Mouse (Mus musculus) layer of hippocampus, postnatal 36 days (tissue): ENCODE measurements around the gene Cma1. TPM values are rescaled to one million over a fixed set of nuclear protein-coding genes. Genes with fewer than 3 reads are reported as not detected.
"Not testable (repeated sequence)": the region's sequence is repeated elsewhere in the genome, so short reads cannot be mapped to it uniquely, and the experiment has no call there.

Source experiments
- DNase-seq, 2 experiments: peaks; one replicate each; pipeline ENCODE4 v3.0.0; 2022
- total RNA-seq, 2 experiments: library from RNA; stranded (reverse); gene quantifications; 2 replicates each; pipeline ENCODE4 v1.2.3; 2021

The Cma1 gene
- total RNA-seq: under 1 TPM; 0.42 to 0.96 TPM

DNA sequence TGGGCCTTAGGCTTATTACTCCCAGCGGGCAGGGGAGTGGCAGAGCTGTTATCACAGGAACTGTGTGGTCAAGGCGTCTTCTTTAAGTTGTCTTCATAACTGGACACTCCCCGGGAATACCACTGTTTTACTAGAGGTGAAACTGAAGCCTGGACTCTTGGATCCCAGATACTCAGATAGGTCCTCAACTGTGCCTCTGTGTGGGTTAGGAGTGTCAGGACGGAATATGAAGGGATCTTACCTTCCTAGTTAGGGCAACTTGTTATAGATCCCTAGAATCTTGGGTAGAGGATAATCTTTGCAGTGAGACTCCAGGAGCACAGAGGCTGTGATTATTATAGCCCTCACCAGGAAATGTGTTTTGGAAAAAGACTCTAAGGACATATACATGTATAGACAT is at the start of gene Cma1:
Gene Cma1 (minus strand): TSS at position 101 of the 400 bp plus-strand sequence.
- no peak for DNase-seq

DNA sequence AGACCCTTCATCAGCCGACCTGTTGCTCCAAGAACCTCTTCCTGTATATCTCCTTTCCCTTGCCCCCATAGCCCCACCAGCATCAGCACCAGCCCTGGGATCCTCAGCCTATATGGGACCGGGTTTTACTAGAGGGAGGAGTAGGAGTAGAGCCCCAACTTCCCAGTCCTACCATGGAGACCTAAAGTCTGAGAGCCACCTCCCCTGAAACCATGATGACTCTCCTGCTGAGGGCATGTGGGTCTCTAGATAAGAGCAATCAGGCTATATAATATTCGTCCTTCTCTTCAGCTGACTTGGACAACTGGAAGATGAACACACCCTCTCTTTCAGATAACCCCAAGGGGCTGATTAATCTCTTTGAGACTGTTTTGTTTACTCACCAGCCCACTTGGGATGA is 43.0 kb upstream of the Cma1 start:
- DNase-seq: not testable (repeated sequence)

DNA sequence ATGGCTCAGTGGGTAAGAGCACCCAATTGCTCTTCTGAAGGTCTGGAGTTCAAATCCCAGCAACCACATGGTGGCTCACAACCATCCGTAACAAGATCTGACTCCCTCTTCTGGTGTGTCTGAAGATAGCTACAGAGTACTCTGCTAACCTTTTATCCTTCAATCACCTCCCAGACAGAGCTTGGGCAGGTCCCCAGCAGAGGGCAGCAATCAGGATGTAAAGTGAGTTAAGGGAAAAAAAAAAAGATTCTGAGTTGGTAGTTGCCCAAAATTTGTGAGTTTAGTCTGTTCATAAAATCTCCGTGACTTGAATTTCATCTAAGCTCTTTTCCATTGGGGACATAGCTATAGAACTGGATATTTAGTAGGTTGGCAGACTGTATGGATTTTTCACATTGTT is 19.4 kb upstream of the Cma1 start:
- DNase-seq: not testable (repeated sequence)

DNA sequence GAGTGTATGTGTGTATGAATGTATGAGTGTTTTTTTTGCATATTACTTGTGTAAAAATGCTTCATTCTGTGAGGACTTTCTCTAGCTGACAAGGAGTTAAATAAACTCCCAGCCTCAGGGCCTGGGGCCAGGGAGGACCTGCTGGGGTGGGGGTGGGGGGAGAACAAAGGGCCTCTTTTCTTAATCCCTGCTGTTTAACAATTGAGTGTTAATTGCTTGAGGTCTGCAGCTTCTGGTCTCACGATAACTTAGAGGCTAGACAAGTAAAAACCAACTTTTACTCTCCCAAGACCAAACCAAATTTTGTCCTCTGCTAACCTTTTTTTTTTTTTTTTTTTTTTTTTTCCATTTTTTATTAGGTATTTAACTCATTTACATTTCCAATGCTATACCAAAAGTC is 18.8 kb upstream of the Cma1 start:
- DNase-seq: no peak

DNA sequence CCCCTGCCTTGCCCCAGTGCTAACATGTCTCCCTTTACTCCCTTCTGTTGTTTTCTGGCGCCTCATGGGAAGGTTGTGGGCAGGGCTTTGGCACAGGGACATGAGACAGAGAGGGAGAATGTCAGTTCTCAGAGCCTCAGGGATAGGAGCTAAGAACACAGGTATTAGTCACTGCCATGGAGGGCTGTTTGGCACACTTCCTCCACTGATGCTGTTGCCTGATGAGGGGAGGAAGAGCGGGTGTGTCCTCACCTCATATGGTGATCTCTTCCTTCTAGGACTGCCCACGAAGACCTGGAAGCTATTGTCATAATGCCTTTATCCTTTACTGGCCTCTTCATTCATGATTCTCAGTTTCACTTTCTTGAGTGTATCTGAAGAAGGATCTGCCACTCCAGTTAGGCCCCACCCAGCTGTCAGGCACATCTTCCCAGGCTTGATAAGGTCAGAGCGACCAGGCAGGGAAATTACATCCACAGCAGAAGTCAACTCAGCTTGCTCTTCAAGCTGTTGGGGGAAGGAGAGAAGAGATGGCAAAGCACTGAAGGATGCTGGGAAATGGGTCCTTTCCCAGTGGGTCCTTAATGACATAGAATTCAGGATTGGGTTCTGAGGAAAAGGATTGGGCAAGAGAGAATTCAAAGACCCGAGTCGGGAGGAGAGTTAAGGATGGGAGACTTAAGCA is 6.0 kb upstream of the Cma1 start, which contains the start of gene Cma2:
Gene Cma2 (plus strand): TSS at position 635 of the 685 bp plus-strand sequence.
- no peak for DNase-seq

DNA sequence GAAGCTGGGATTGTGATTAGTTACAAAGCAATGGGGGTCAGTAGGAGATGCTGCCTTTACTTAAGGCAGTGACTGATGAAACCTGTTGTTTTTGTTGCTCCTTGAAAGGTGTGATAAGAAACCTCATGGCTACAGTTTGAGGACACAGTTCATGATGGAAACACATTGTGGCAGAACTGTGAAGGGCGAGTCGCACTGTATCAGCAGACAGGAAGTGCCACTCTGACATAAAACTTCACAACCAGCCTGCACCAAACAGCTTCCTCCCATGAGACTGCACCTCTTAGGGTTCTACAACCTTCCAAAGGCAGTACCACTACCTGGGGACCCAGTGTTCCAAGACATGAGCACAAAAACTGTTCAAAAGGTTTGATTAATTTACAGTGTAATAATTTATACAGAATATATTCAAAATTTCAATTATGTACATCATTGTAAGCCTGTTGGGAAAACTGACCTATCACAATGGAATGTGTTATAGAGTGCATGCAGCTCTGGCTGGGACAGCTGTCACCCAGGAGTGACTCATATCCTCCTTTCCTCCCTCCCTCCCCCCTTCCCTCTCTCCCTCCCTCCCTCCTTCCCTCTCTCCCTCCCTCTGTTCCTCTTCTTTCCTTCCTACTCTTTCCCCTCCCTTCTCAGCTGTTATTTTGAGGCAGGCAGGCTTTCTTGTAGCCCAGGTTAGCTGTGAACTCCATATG is 1.9 kb upstream of the Cma1 start:
- DNase-seq: no peak

DNA sequence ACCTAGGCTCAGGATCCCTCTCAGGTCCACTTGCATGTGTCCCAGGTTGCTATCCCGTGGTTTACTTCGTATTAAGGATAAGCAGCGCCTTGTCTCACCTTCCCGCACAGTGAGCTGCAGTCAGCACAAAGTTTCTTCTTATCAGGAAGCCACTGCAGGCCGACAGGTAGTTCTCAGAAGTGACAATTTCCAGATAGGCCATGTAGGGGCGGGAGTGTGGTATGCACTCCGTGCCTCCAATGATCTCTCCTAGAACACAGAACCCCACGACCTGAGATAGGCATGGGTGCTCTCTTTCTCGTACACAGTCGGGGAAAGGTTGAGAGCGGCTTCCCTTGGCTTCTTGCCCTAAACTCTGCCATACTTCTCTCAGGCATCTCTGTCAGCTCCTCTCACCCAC is 874 bp downstream of the Cma1 start:
- no peak for DNase-seq

DNA sequence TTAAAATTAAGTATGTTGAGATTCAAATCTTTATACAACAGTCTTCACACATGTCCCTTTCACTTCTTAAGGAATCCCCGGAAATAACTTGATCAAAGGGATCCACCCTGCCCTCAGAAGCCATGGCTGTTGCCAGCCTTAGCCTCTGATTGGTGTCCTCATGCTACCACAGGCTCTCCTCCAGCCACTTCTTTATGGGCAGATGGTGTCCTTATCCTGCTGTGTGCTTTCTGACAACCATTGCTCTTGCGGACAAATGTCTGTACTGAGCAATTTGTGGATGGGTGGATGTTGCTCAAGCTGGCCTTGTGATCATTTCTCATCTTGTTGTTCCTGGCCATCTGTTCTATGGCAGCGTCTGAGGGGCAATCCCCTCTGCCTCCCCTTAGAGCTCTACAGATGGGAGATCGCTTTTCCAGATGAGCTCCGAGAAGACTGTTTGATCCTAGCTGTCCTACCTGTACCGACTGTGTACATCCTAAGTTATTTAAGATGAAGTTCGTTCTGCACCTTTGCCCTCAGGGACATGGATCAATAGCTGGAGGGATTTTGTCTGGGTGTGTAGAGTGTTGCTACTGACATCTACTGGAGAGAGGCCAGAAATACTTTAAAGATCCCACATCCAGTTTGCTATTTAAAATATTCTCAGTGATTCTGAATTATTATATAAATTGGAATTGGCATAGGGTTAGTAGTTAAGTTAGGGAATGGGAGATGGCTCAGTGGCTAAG is 4.2 kb downstream of the Cma1 start:
- DNase-seq: no peak

DNA sequence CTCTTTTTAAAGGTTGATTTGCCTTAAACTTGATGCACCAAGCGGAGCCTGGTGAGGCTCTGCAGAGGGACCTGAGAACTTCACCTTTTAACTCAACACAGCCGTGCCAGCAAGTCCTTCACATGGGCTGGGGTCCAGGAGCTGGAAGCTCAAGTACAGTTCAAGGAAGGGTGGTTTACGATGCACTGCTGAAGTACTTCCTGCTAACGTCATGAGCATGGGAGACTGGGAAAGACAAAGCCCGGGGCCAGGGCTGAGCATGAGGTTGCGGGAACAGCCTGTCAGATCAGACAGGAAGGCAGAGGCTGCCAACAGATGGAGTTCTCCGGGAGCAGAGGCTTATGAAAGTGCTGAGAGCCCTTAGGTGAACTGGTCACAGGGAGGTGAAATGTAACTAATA is 10.9 kb downstream of the Cma1 start:
- DNase-seq: no peak

DNA sequence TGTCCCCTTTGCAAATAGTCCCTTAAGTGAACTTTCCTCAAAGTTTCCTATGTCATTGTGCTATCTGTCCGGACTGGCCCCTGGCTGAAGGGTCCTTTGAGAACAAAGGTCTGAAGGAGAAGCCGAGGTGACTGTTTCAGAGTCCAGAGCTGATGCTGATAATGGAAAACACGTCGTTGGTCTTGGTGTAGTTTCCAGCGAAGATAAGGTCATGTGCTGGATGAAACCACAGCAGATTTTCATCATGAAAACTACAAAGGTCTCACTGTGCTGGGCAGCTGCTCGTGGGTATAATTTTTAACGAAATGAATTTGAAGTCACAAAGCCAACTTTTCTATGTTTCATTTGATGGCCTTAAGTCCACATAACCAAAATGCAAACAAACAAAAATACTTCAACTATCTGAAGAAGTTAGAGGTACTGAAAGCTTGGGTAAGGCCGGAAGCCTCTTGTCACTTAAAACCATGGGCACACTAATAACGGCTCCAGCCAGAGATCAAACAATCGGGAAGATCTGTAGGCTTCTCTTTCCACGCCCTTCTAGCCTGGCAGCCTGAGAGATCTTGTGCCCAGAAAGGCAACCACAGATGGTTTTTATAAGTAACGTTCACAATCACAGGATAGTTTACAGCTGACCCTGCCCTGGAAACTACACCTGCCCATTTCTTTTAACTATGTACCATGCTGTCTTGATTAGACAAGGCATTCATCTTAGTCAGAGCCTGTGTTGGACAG is 15.0 kb downstream of the Cma1 start:
- no peak for DNase-seq

DNA sequence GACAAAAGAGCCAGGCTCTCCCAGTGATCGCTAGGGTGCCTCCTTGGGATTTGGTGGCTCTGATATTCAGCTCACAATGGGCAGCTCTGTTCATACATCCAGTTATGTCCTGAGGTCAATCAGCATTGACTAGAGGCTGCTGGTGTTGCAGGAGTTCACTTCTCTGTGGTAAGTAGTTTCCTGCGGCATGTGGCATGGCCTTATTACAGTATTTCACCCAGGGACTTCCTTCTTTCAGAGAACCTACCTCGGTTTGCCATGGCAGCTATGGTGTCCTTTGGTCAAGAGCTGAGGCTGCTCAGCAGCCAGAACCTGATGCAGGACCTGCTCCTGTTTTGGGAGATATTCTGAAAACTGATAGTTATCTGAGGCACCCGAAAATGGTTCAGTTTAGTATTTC is 17.6 kb downstream of the Cma1 start:
- no peak for DNase-seq

DNA sequence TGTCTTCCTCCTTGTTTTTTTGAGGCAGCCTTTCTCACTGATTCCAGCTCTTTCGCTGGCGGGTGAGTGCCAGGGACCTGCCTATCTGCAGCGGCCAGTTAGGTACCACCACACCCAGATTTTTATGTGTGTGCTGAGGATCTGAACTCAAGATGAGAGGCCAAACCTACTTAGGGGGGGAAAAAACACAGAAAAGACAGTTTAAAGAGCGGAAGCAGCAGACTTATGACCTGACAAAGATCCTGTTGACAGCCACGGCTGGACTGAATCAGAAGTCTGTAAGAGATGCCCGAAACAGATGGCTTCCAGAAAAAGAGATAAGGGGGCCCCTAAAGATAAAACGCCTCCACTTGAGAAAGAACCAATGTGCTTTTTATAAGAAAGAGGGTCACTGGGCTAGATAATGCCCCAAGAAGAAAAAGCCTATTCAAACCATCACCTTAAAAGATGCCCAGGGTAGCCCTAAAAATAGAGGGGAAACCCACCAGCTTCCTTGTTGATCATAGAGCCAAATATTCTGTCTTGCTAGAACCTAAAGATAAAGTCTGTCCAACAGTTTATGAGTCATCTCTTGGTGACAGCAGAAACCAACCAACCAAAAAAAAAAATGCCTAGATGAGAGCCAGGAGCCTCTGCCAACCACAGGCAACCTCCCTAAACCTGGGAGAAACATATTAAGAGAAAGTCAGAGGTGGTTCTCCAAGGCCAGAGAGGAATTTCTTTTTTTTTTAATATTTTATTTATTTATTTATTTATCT is 21.8 kb downstream of the Cma1 start:
- DNase-seq: no peak

DNA sequence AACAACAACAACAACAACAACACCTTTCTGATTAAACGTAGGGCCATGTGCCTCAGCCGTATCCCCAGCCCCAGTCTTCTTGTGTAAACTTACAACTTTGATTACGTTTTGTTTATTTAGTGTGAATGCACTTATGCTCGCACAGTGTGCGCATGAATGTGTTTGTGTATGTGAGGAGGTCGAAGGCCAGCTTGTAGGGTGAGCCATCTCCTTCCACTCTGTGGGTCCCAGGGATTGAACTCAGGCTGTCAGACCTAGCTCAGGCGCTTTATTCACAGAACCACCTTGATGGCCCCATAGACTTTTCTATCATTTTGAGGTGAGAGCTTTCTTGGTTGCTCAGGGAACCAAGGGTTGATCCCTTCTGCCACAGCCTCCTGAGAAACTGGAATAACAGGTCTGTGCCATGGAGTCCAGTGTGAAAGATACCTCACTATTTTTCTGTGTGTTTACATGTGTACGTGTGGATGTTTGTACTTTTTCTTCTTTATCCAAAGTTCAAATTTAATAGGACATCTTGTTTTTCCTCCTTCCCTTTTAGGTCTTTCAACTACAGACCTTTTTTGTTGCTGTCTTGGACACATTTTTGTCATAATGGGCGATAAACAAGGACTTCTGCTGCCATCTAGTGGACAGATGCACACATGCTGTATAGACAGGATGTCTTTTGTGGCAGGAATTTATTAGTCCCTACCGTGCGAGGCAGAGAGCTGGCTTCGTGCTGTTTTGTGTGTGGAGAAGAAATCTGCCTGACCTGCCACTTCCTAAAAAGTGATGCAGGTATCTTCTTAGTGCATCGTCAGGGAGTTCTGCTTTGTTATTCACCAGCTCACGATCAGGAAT is 26.0 kb downstream of the Cma1 start:
- peak; percentile 44 to 49 for DNase-seq

DNA sequence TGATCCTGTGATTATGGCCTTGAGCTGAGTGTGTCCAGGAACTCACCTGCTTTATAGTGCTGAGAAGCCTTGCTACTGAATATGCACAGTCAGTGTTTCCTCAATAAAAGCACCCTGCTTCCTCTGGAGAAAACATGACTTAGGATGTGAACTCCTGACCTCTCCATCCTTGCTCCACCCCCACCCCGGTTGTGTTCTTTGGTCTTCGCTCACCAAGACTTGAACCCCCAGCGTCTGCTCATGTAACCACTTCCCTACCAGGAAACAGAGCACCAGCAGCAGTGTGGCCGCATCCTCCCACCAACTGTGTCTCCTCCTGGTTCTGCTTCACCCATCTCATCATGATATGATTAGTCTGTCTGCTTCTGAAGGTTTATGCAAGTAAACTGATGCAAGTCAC is 31.1 kb downstream of the Cma1 start:
- DNase-seq: no peak

DNA sequence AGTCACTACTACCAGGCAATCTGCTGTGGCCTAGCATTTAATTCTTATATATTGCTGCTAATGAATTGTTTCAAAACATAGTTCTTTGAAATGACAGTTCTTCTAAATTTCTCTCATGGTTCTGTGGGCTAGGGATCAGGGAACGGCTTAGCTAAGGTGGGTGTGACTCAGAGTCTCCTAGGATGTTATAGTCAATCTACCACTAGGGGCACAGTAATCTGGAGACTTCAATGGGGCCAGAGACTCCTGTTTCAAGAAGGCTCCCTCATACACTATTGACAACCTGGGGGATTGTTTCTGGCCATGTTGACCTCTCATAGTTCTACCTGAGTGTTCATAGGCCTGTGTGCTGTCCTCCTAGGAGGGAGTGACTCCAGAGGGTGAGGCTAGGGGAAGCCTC is 39.0 kb downstream of the Cma1 start:
- DNase-seq: no peak

DNA sequence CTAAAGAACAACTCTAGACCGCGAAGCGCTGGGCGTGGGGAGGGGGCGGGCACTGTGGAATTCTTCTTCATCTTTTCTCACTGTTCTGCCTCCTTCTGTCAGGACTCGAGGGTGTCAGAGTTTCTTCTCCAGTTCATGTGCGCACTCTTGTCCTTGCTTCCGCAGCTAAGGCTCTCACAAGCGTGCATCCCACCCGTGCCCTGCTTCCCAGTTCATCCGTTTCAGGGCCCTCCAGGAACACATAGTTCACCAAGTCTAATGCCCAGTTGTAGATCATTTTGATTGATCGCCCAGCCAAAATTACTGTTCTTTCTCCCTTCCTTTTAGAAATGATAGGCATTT is 44.1 kb downstream of the Cma1 start:
- peak in 1 of 2 experiments; percentile 30 for DNase-seq

DNA sequence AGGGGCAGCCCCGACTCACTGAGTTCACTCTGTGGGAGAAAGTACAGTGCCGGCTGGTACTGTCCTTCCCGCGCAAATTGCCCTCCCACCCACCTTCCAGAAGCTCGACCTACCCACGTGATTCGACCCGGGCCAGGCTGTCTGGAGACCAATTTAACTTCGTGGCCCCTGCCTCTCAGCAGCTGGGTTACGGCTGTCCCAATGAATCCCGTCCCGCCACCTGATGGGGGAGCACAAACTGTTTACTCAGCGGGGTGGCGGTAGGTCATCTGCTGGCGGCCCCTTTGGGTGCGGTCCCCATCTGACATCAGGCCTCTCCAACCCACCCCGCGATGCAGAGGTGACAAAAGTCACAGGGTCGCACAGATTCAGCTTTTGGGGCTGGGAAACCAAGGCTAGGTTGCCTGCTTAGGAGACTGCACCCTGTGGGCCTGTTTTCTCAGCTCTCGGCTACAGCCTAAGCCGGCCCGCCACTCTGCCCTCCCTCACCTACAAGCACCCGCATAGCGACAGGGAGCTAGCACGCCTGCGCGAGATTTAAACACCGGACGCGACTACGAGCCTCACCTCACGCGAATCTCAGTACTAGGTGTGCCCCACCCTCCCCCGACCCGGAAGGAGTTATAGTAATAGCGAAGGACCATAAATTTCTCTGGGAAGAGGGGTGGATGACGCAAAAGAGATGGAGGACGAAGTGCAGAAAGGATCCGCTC is 44.6 kb downstream of the Cma1 start, which contains the start of gene Sdr39u1:
Gene Sdr39u1 (minus strand): TSS at position 593 of the 713 bp plus-strand sequence.
- DNase-seq: peak; percentile 74 to 75

DNA sequence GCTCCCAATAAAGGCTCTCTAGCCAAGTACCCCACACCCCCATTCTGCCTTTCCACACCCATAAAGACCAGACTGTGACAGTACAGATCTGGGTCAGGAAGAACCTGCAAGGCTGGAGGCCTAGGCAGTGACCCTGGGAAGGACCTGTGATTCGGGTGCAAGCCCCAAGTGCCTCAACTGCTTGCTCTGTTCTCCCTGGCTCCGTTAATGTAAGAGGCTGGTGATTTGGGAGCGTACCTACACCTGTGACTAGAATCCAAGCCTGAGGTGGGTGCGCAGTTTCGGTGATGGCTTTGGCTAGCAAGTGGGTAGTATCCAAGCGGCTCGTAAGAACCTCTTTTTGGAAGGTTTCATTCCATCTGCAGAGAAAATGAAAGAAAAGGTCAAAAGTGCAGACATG is 45.5 kb downstream of the Cma1 start:
- DNase-seq: no peak

DNA sequence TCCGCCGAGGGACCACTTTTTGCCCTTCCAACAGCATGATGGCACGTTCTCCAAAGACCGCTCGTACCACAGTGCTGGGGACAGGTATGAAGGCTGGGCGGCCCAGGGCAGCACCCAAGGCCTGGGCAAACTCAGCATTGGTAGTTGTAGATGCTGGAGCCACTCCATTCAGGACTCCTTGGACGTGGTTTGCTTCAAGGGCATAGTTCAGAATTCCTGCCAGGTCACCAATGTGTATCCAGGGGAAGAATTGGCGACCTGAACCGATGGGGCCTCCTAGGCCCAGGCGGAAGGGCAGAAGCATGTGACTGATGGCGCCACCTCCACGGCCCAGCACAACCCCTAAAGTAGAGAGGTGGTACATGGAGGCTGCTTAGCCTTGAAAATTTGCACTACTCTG is 46.8 kb downstream of the Cma1 start:
- no peak for DNase-seq
